Mouse (Mus musculus) CH12.LX (cell line): ENCODE data around the gene Csnk2a1. TPM values are rescaled to one million over a fixed set of nuclear protein-coding genes. Genes with fewer than 3 reads are reported as not detected.

Source experiments
- DNase-seq: peaks from one replicate; pipeline ENCODE4 v3.0.0-alpha.2; 2013; ENCODE audit errors: extremely low read depth
- H3K27ac ChIP-seq: 2 replicates; pipeline ENCODE4 v1.5.1; 2012; ENCODE audit warnings: low read depth, mild to moderate bottlenecking, control low read depth, moderate library complexity; ENCODE audit not compliant: insufficient read depth
- H3K27me3 ChIP-seq: replicated peaks from 2 replicates; pipeline ENCODE3; 2012; ENCODE audit warnings: inconsistent platforms
- H3K36me3 ChIP-seq, 2 experiments: replicated peaks in 1 of 2; 2 replicates each; pipeline versions ENCODE3 to v1.6.1; 2012; ENCODE audit warnings: inconsistent platforms in 1 of 2, low read length in 1 of 2, mild to moderate bottlenecking in 1 of 2, mixed read lengths in 1 of 2, moderate library complexity in 1 of 2; ENCODE audit not compliant: control insufficient read depth in 1 of 2, insufficient read depth in 1 of 2
- H3K4me1 ChIP-seq, 2 experiments: 2 replicates each; pipeline ENCODE4 v1.6.1; 2012; ENCODE audit warnings: inconsistent platforms in 1 of 2, moderate library complexity in 1 of 2; ENCODE audit not compliant: insufficient read depth in 2 of 2, control insufficient read depth in 1 of 2
- H3K4me2 ChIP-seq: 2 replicates; pipeline ENCODE4 v1.6.1; 2012; ENCODE audit warnings: low read depth, mild to moderate bottlenecking, control low read depth; ENCODE audit not compliant: poor library complexity, insufficient read depth, severe bottlenecking
- H3K4me3 ChIP-seq, 3 experiments: fragments of 150-350 bp in 1 of 3; sonication (generic) in 1 of 3; replicated peaks in 1 of 3; 2 replicates each; pipeline versions ENCODE3 to v1.5.1; 2011 to 2012; ENCODE audit warnings: low read depth in 2 of 3, low read length in 2 of 3, mild to moderate bottlenecking in 2 of 3, moderate library complexity in 2 of 3, control low read depth in 1 of 3, improper control_type of control experiment in 1 of 3, inconsistent platforms in 1 of 3, mixed read lengths in 1 of 3; ENCODE audit not compliant: poor library complexity in 1 of 3
- H3K79me2 ChIP-seq: replicated peaks from 2 replicates; pipeline ENCODE4 v1.6.1; 2012; ENCODE audit warnings: mild to moderate bottlenecking, moderate library complexity; ENCODE audit not compliant: control insufficient read depth, poor library complexity, insufficient read depth, severe bottlenecking; ENCODE audit errors: extremely low read depth
- H3K9ac ChIP-seq: 2 replicates; pipeline ENCODE4 v1.6.1; 2012; ENCODE audit warnings: low read depth, mild to moderate bottlenecking, control low read depth, moderate library complexity; ENCODE audit not compliant: insufficient read depth
- H3K9me3 ChIP-seq: replicated peaks from 2 replicates; pipeline ENCODE3; 2012; ENCODE audit warnings: low read length, inconsistent platforms, mixed read lengths
- BHLHE40 ChIP-seq: IDR thresholded peaks from 2 replicates; pipeline ENCODE4 v1.6.1; 2011; ENCODE audit warnings: mild to moderate bottlenecking, low read depth, low read length, improper control_type of control experiment
- CHD2 ChIP-seq: IDR thresholded peaks from 2 replicates; pipeline ENCODE4 v1.6.1; 2011; ENCODE audit warnings: low read length, improper control_type of control experiment
- CTCF ChIP-seq, 2 experiments: IDR thresholded peaks in 1 of 2; conservative IDR thresholded peaks in 1 of 2; 2 replicates each; pipeline ENCODE4 v1.5.1; 2011 to 2012; ENCODE audit warnings: low read depth in 2 of 2, low read length in 2 of 2, improper control_type of control experiment in 1 of 2, inconsistent platforms in 1 of 2, mild to moderate bottlenecking in 1 of 2, moderate library complexity in 1 of 2
- EP300 ChIP-seq: IDR thresholded peaks from 2 replicates; pipeline ENCODE4 v1.6.1; 2011; ENCODE audit warnings: low read length, improper control_type of control experiment
- GABPA ChIP-seq: IDR thresholded peaks from 2 replicates; pipeline ENCODE4 v1.6.1; 2012; ENCODE audit warnings: low read depth, low read length, improper control_type of control experiment, inconsistent platforms; ENCODE audit not compliant: insufficient replicate concordance
- IRF4 ChIP-seq: IDR thresholded peaks from 2 replicates; pipeline ENCODE4 v1.6.1; 2014; ENCODE audit warnings: low read depth, mild to moderate bottlenecking, inconsistent platforms, low read length, improper control_type of control experiment
- JUND ChIP-seq: conservative IDR thresholded peaks from 2 replicates; pipeline ENCODE4 v1.6.1; 2011; ENCODE audit warnings: low read depth, low read length, improper control_type of control experiment
- MAFK ChIP-seq: IDR thresholded peaks from 2 replicates; pipeline ENCODE4 v1.6.1; 2011; ENCODE audit warnings: low read length, improper control_type of control experiment; ENCODE audit not compliant: insufficient replicate concordance
- MAZ ChIP-seq: IDR thresholded peaks from 2 replicates; pipeline ENCODE4 v1.6.1; 2012; ENCODE audit warnings: low read depth, mild to moderate bottlenecking, inconsistent platforms, low read length, improper control_type of control experiment, moderate library complexity
- MXI1 ChIP-seq: IDR thresholded peaks from 2 replicates; pipeline ENCODE4 v1.6.1; 2011; ENCODE audit warnings: mild to moderate bottlenecking, low read depth, low read length, improper control_type of control experiment
- NELFE ChIP-seq: IDR thresholded peaks from 2 replicates; pipeline ENCODE4 v1.6.1; 2011; ENCODE audit warnings: low read depth, low read length, improper control_type of control experiment
- NRF1 ChIP-seq: IDR thresholded peaks from 2 replicates; pipeline ENCODE4 v1.6.1; 2014; ENCODE audit warnings: low read depth, mild to moderate bottlenecking, inconsistent platforms, low read length, improper control_type of control experiment, moderate library complexity
- PAX5 ChIP-seq: IDR thresholded peaks from 2 replicates; pipeline ENCODE4 v1.6.1; 2012; ENCODE audit warnings: low read length, inconsistent platforms, mixed read lengths
- SMC3 ChIP-seq: IDR thresholded peaks from 2 replicates; pipeline ENCODE4 v1.6.1; 2011; ENCODE audit warnings: low read depth, low read length, improper control_type of control experiment
- TBP ChIP-seq: conservative IDR thresholded peaks from 2 replicates; pipeline ENCODE4 v1.6.1; 2011; ENCODE audit warnings: low read depth, low read length, improper control_type of control experiment
- TCF12 ChIP-seq: IDR thresholded peaks from 2 replicates; pipeline ENCODE4 v1.6.1; 2014; ENCODE audit warnings: low read depth, mild to moderate bottlenecking, inconsistent platforms, low read length, improper control_type of control experiment
- USF2 ChIP-seq: conservative IDR thresholded peaks from 2 replicates; pipeline ENCODE4 v1.6.1; 2011; ENCODE audit warnings: low read depth, low read length, improper control_type of control experiment
- ZMIZ1 ChIP-seq: IDR thresholded peaks from 2 replicates; pipeline ENCODE4 v1.6.1; 2012; ENCODE audit warnings: low read depth, mild to moderate bottlenecking, inconsistent platforms, low read length, improper control_type of control experiment
- ZNF384 ChIP-seq: IDR thresholded peaks from 2 replicates; pipeline ENCODE4 v1.6.1; 2012; ENCODE audit warnings: low read depth, low read length, improper control_type of control experiment, inconsistent platforms
- dilution Hi-C: fragments of 300-500 bp; cut with MboI; formaldehyde crosslinking; loops from 2 replicates; pipeline ENCODE4 v1.14.3; 2020; ENCODE audit warnings: low sequenced_read_pairs; ENCODE audit not compliant: extremely low pct_unique_long_range_greater_than_20kb, extremely low pct_ligation_motif_present
- in situ Hi-C: fragments of 300-500 bp; cut with MboI; formaldehyde crosslinking; loops from 3 replicates; pipeline ENCODE4 v1.14.3; 2019; ENCODE audit warnings: low sequenced_read_pairs, low pct_ligation_motif_present, low pct_unique_long_range_greater_than_20kb, mixed read lengths
- polyA plus RNA-seq: library from polyadenylated mRNA; unstranded; fragments of >175 nt; gene quantifications from 2 replicates; pipeline ENCODE4 v1.2.1, GENCODE M21; 2012; ENCODE audit warnings: low read depth; ENCODE audit not compliant: insufficient read length
- total RNA-seq, 2 experiments: library from RNA; depleted of rRNA; stranded (reverse); fragments of 300-350 nt in 1 of 2; fragments of >200 nt in 1 of 2; gene quantifications; 2 replicates each; pipeline ENCODE4 v1.2.3; 2012 to 2014

Csnk2a1 gene
- total and polyA plus RNA-seq, 3 experiments = 79.2 to 145 (median 100) TPM

DNA sequence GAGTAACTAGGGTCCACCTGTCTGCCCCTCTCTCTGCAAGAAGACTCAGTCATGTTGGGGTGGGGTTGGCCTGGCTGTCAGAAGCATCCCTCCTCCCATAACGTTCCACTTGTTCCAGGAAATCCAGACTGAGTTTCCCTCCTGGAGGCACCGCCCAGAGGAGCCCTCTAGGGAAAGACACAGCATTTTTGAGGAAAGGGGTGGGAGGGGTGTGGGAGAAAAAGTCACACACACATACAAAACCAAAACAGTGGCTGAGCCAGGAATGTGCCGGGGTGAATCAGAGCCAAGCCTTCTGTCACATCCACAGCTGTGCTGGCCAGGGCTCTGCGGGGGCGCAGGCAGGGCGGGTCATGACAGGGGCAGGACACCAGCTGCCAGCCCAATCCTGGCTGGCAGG is 46.3 kb upstream of the Csnk2a1 start:
- no peak overlapping the region for H3K4me2 ChIP-seq
- no peak for DNase-seq
- no peaks in the 10 kb centered on the region for H3K36me3 ChIP-seq
- H3K27me3 ChIP-seq = peaks cover 80% of the 10 kb centered on the region
- H3K9me3 ChIP-seq = no peaks in the 10 kb centered on the region
- H3K79me2 ChIP-seq = no peaks in the 10 kb centered on the region
- H3K4me3 ChIP-seq = no peak overlapping the region
- no peak overlapping the region for H3K27ac ChIP-seq
- no peaks in the 10 kb centered on the region for H3K4me1 ChIP-seq
- no peak overlapping the region for H3K9ac ChIP-seq
- TF ChIP-seq SMC3 (no peak), MAFK (no peak), CTCF (conservative IDR thresholded peaks at IDR 0.05 in 1 of 2, IDR thresholded peaks at IDR 0.05 in 1 of 2; ENCODE audit: low read depth in 2 of 2, low read length in 2 of 2) (no peak), NELFE (no peak), ZMIZ1 (no peak), MAZ (no peak)
- dilution Hi-C loops (no loop called here), in situ Hi-C loops (no loop called here)

DNA sequence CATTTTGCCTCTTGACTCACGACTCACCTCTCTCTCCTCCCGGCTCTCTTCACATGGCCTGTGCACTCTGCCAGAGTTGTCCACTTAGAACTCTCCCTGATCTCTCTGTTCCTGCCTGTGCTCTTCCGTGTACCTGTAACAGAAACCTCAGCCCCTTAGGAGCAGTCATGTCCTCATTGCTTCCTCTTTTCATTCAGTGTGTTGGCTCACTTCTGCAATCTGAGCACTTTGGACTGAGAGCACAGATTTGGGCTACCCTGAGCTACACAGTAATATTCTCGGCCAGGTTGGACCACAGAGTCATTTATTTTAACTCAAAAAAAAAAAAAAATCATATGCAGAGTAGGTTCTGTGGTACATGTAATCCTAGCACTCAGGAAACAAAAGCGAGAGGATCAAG is 39.5 kb upstream of the Csnk2a1 start:
- H3K4me1 ChIP-seq = no peaks in the 10 kb centered on the region
- H3K9ac ChIP-seq = no peak overlapping the region
- no peak overlapping the region for H3K4me3 ChIP-seq
- H3K79me2 ChIP-seq = no peaks in the 10 kb centered on the region
- DNase-seq = peak; percentile 12
- no peaks in the 10 kb centered on the region for H3K36me3 ChIP-seq
- H3K27me3 ChIP-seq = peaks cover 61% of the 10 kb centered on the region
- H3K4me2 ChIP-seq = no peak overlapping the region
- H3K27ac ChIP-seq = no peak overlapping the region
- TF ChIP-seq EP300 (peak; percentile 33; the same call in 1 of the 2 replicates), TBP (peak; percentile 89), BHLHE40 (no peak), IRF4 (peak; percentile 39; the same call in 1 of the 2 replicates)
- TF ChIP-seq, all 38 proteins: peak for 3
- no peaks in the 10 kb centered on the region for H3K9me3 ChIP-seq
- dilution Hi-C loops = no loop called here
- in situ Hi-C loops = no loop called here

DNA sequence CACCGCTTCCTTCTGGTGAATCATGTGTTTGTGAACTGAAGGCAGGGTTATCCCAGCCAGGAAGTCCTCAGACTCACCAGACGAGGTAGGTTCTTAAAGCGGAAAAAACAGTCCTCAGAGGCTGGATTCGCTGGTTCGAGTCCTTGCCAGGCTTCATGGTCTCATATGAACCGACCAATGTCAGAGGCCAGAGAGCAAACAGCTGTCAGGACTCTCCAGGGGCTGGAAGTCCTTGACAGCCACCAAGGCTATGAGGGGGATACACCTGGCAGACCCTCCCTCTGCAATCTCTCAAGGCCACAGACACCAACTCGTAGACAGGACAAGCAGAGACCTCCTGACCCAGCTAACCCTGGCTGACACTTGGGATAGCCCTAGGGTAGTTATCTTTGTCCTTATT is 37.4 kb upstream of the Csnk2a1 start:
- H3K79me2 ChIP-seq = no peaks in the 10 kb centered on the region
- H3K4me3 ChIP-seq = no peak overlapping the region
- no peaks in the 10 kb centered on the region for H3K9me3 ChIP-seq
- DNase-seq = no peak
- H3K36me3 ChIP-seq = no peaks in the 10 kb centered on the region
- no peak overlapping the region for H3K4me2 ChIP-seq
- in situ Hi-C loops (no loop called here), dilution Hi-C loops (no loop called here)
- no peaks in the 10 kb centered on the region for H3K4me1 ChIP-seq
- peaks cover 58% of the 10 kb centered on the region for H3K27me3 ChIP-seq
- H3K9ac ChIP-seq = no peak overlapping the region
- no peak for TF ChIP-seq ZNF384
- no peak for TF ChIP-seq TCF12
- no peak for TF ChIP-seq CHD2
- no peak for TF ChIP-seq JUND
- no peak for TF ChIP-seq GABPA
- TF ChIP-seq PAX5 = no peak
- TF ChIP-seq ZMIZ1 = no peak
- no peak for TF ChIP-seq TBP
- TF ChIP-seq USF2 = no peak
- TF ChIP-seq EP300 = no peak
- TF ChIP-seq NRF1 = no peak
- no peak for TF ChIP-seq MXI1
- H3K27ac ChIP-seq = no peak overlapping the region
